Mouse (Mus musculus): Measurements from ENCODE around the gene Rras2. TPM values are rescaled to one million over a fixed set of nuclear protein-coding genes. Genes with fewer than 3 reads are reported as not detected.
A peak's percentile ranks its signal among the peaks of the same experiment; 100 is the strongest.

Rras2 gene
- polyA plus RNA-seq, 1 experiment from 2014 or later = 51.2 TPM

GRCm38 (mm10) chr7:114103629-114104347 lies 13.8 kb downstream of the Rras2 start:
- H3K36me3 ChIP-seq (ENCODE audit: insufficient read depth, low read length) = no peaks in the 10 kb centered on the region
- DNase-seq (ENCODE audit: low spot score) = no peak
- 58% methylated on average over 24 of the region's 24 CpGs for WGBS
- no peak overlapping the region for H3K27ac ChIP-seq
- no peaks in the 10 kb centered on the region for H3K27me3 ChIP-seq (ENCODE audit: insufficient read depth, low read length)
- H3K4me1 ChIP-seq (replicated peaks; ENCODE audit: insufficient read depth, low read length) = peaks cover 14% of the 10 kb centered on the region
- no peak overlapping the region for H3K9ac ChIP-seq (ENCODE audit: low read depth, low read length)
- no peaks in the 10 kb centered on the region for H3K9me3 ChIP-seq (replicated peaks; ENCODE audit: low read length)
- H3K4me2 ChIP-seq (ENCODE audit: low read length) = no peak overlapping the region
- no peak overlapping the region for H3K4me3 ChIP-seq (replicated peaks; ENCODE audit: low read depth, low read length)
- 0 out of 2 replicates have a peak, but pooled peaks have one; percentile 61 for ATAC-seq (replicated peaks; ENCODE audit: low FRiP score, low read depth)
- no peak for TF ChIP-seq CTCF (IDR thresholded peaks at IDR 0.05; ENCODE audit: low read depth)

GRCm38 (mm10) chr7:114103152-114103551 lies 14.4 kb downstream of the Rras2 start:
- Histone ChIP-seq H3K4me3 (replicated peaks; ENCODE audit: low read depth, low read length) (no peak overlapping the region), H3K9ac (ENCODE audit: low read depth, low read length) (no peak overlapping the region), H3K4me2 (ENCODE audit: low read length) (no peak overlapping the region), H3K27me3 (ENCODE audit: insufficient read depth, low read length) (no peaks in the 10 kb centered on the region), H3K9me3 (replicated peaks; ENCODE audit: low read length) (no peaks in the 10 kb centered on the region), H3K27ac (no peak overlapping the region), H3K36me3 (ENCODE audit: insufficient read depth, low read length) (no peaks in the 10 kb centered on the region), H3K4me1 (replicated peaks; ENCODE audit: insufficient read depth, low read length) (peaks cover 14% of the 10 kb centered on the region)
- no peak for DNase-seq (ENCODE audit: low spot score)
- WGBS = 88% methylated on average over 4 of the region's 4 CpGs
- no peak for ATAC-seq (replicated peaks; ENCODE audit: low FRiP score, low read depth)
- no peak for TF ChIP-seq CTCF (IDR thresholded peaks at IDR 0.05; ENCODE audit: low read depth)

- Histone ChIP-seq H3K36me3 (ENCODE audit: insufficient read depth, low read length) (no peaks in the 10 kb centered on the region), H3K27ac (no peak overlapping the region), H3K9ac (ENCODE audit: low read depth, low read length) (no peak overlapping the region), H3K9me3 (replicated peaks; ENCODE audit: low read length) (no peaks in the 10 kb centered on the region), H3K27me3 (ENCODE audit: insufficient read depth, low read length) (no peaks in the 10 kb centered on the region), H3K4me2 (ENCODE audit: low read length) (no peak overlapping the region), H3K4me1 (replicated peaks; ENCODE audit: insufficient read depth, low read length) (peaks cover 14% of the 10 kb centered on the region), H3K4me3 (replicated peaks; ENCODE audit: low read depth, low read length) (no peak overlapping the region)
- no peak for TF ChIP-seq CTCF (IDR thresholded peaks at IDR 0.05; ENCODE audit: low read depth)
- DNase-seq (ENCODE audit: low spot score) (no peak), ATAC-seq (replicated peaks; ENCODE audit: low FRiP score, low read depth) (no peak)
- WGBS = 30% methylated on average over 4 of the region's 4 CpGs
Observed at GRCm38 (mm10) chr7:114102609-114103008, 15.0 kb downstream of the Rras2 start.

GRCm38 (mm10) chr7:114101412-114101811 lies 16.2 kb downstream of the Rras2 start:
- H3K4me1 ChIP-seq (replicated peaks; ENCODE audit: insufficient read depth, low read length) = peaks cover 14% of the 10 kb centered on the region
- no peak overlapping the region for H3K27ac ChIP-seq
- ATAC-seq (replicated peaks; ENCODE audit: low FRiP score, low read depth) (no peak), DNase-seq (ENCODE audit: low spot score) (no peak)
- no peak for TF ChIP-seq CTCF (IDR thresholded peaks at IDR 0.05; ENCODE audit: low read depth)
- no peak overlapping the region for H3K9ac ChIP-seq (ENCODE audit: low read depth, low read length)
- H3K36me3 ChIP-seq (ENCODE audit: insufficient read depth, low read length) = no peaks in the 10 kb centered on the region
- WGBS = 37% methylated on average over 3 of the region's 3 CpGs
- H3K9me3 ChIP-seq (replicated peaks; ENCODE audit: low read length) = no peaks in the 10 kb centered on the region
- no peaks in the 10 kb centered on the region for H3K27me3 ChIP-seq (ENCODE audit: insufficient read depth, low read length)
- no peak overlapping the region for H3K4me2 ChIP-seq (ENCODE audit: low read length)
- no peak overlapping the region for H3K4me3 ChIP-seq (replicated peaks; ENCODE audit: low read depth, low read length)

GRCm38 (mm10) chr7:114093548-114094174 lies 23.9 kb downstream of the Rras2 start:
- Histone ChIP-seq H3K9ac (ENCODE audit: low read depth, low read length) (no peak overlapping the region), H3K4me3 (replicated peaks; ENCODE audit: low read depth, low read length) (no peak overlapping the region), H3K27me3 (ENCODE audit: insufficient read depth, low read length) (no peaks in the 10 kb centered on the region), H3K4me1 (replicated peaks; ENCODE audit: insufficient read depth, low read length) (peaks cover 5% of the 10 kb centered on the region; the same call in 1 of the 2 replicates), H3K9me3 (replicated peaks; ENCODE audit: low read length) (no peaks in the 10 kb centered on the region), H3K27ac (no peak overlapping the region), H3K4me2 (ENCODE audit: low read length) (no peak overlapping the region), H3K36me3 (ENCODE audit: insufficient read depth, low read length) (no peaks in the 10 kb centered on the region)
- 53% methylated on average over 8 of the region's 8 CpGs for WGBS
- ATAC-seq (replicated peaks; ENCODE audit: low FRiP score, low read depth) (no peak), DNase-seq (ENCODE audit: low spot score) (no peak)
- no peak for TF ChIP-seq CTCF (IDR thresholded peaks at IDR 0.05; ENCODE audit: low read depth)

- DNase-seq (ENCODE audit: low spot score) (no peak), ATAC-seq (replicated peaks; ENCODE audit: low FRiP score, low read depth) (no peak)
- peaks cover 10% of the 10 kb centered on the region; the same call in 1 of the 2 replicates for H3K4me1 ChIP-seq (replicated peaks; ENCODE audit: insufficient read depth, low read length)
- H3K4me3 ChIP-seq (replicated peaks; ENCODE audit: low read depth, low read length) = no peak overlapping the region
- H3K4me2 ChIP-seq (ENCODE audit: low read length) = no peak overlapping the region
- no peaks in the 10 kb centered on the region for H3K36me3 ChIP-seq (ENCODE audit: insufficient read depth, low read length)
- WGBS = 68% methylated on average over 10 of the region's 10 CpGs
- no peaks in the 10 kb centered on the region for H3K27me3 ChIP-seq (ENCODE audit: insufficient read depth, low read length)
- no peak overlapping the region for H3K9ac ChIP-seq (ENCODE audit: low read depth, low read length)
- no peaks in the 10 kb centered on the region for H3K9me3 ChIP-seq (replicated peaks; ENCODE audit: low read length)
- H3K27ac ChIP-seq = no peak overlapping the region
- TF ChIP-seq CTCF (IDR thresholded peaks at IDR 0.05; ENCODE audit: low read depth) = no peak
Observed at GRCm38 (mm10) chr7:114090892-114091545, 26.6 kb downstream of the Rras2 start.
